Mouse (Mus musculus) gastrocnemius, adult 8-10 months (tissue): Measurements from ENCODE around the gene BC049730. TPM values are rescaled to one million over a fixed set of nuclear protein-coding genes. Genes with fewer than 3 reads are reported as not detected.

Source experiments
- DNase-seq, 2 experiments: peaks; one replicate each; pipeline ENCODE4 v3.0.0; 2022; ENCODE audit warnings: low spot score in 2 of 2
- total RNA-seq, 4 experiments: library from RNA; stranded (reverse); gene quantifications; 2 replicates each; pipeline ENCODE4 v1.2.4; 2022

The BC049730 gene
- total RNA-seq, 4 experiments from 2014 or later = not detected

DNA sequence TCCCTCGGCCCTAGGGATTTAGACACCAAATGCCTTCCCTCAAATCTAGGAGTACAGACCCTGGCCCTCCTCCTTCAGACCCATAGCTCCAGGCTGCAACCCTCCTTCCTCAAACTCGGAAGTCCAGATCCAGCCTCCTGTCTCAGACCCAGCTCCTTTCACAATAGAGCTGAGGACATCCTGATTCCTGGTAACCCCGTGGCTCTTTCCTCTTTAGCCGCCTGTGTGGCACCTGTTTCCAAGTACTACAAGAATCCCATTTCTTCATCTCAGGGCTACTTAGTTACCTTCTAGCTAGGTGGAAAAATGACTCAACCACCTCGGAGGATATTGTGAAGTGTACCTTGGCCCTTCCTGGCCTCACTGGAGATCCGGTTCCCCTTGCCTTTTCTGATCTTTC is 52.1 kb downstream of the BC049730 start:
- DNase-seq = no peak

DNA sequence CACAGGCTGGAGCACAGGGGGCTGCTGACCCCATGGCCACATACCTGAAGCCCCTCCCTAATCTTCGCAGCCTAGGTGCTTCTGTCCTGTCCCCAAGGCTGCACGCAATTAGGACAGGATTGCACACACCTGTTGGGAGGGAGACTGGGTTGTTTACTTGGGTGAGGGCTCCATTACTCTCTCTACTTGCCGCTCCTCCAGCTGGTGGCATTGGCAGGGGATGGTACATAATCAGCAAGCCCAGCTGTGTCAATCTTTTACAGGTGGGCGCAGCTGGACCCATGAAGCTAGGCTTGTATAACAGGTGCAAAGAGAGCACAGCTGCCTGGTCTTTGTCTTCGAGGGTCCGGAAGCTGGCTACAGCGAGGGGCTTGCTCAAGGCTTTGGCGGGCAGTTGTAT is 53.5 kb downstream of the BC049730 start:
- no peak for DNase-seq

Other genes starting within 250 kb of the BC049730 start
- gene Plaur, start 246.8 kb upstream of the BC049730 start, total RNA-seq = under 1 TPM; 0.41 to 0.92 (median 0.63) TPM
- gene Cadm4, start 227.2 kb upstream of the BC049730 start, total RNA-seq = 1 to 10 TPM in 3 of 4 experiments, under 1 TPM in 1; 0.87 to 3.6 (median 1.8) TPM
- gene Zfp428, start 202.2 kb upstream of the BC049730 start, total RNA-seq = 1 to 10 TPM; 2.5 to 5.2 (median 4.0) TPM
- not detected for gene AC161166.1, start 196.8 kb upstream of the BC049730 start, total RNA-seq
- gene Irgq, start 178.6 kb upstream of the BC049730 start, total RNA-seq = 10 to 100 TPM; 10.9 to 15.8 (median 12.7) TPM
- gene Pinlyp, start 163.1 kb upstream of the BC049730 start, total RNA-seq = not detected
- 10 to 100 TPM; 16.1 to 22.1 (median 17.3) TPM for gene Xrcc1, start 163.0 kb upstream of the BC049730 start, total RNA-seq
- gene Ethe1, start 121.7 kb upstream of the BC049730 start, total RNA-seq = 10 to 100 TPM; 23.1 to 30.0 (median 24.6) TPM
- gene Zfp575, start 121.6 kb upstream of the BC049730 start, total RNA-seq = under 1 TPM in 1 of 4 experiments, not detected in 3; 0.10 TPM
- gene Phldb3, start 98.5 kb upstream of the BC049730 start, total RNA-seq = under 1 TPM; 0.27 to 0.75 (median 0.61) TPM
- gene Lypd3, start 72.7 kb upstream of the BC049730 start, total RNA-seq = not detected
- not detected for gene Tex101, start 32.6 kb upstream of the BC049730 start, total RNA-seq
- gene Gm4763, start 17.7 kb downstream of the BC049730 start, total RNA-seq = not detected
- not detected for gene Cd177, start 51.1 kb downstream of the BC049730 start, total RNA-seq
- not detected for gene Ceacam10, start 68.0 kb downstream of the BC049730 start, total RNA-seq
- gene Gm9844, start 153.0 kb downstream of the BC049730 start, total RNA-seq = not detected
- gene Lypd4, start 160.7 kb downstream of the BC049730 start, total RNA-seq = not detected
- not detected for gene Dmrtc2, start 160.8 kb downstream of the BC049730 start, total RNA-seq
- 100 to 1,000 TPM; 382 to 444 (median 398) TPM for gene Rps19, start 175.1 kb downstream of the BC049730 start, total RNA-seq
- gene Cd79a, start 188.1 kb downstream of the BC049730 start, total RNA-seq = under 1 TPM in 2 of 4 experiments, not detected in 2; 0.17 to 0.19 TPM
- 10 to 100 TPM; 19.1 to 25.5 (median 22.5) TPM for gene Arhgef1, start 193.7 kb downstream of the BC049730 start, total RNA-seq
- gene Gm4881, start 235.3 kb downstream of the BC049730 start, total RNA-seq = not detected